Mouse (Mus musculus) right cerebral cortex, postnatal 14 days (tissue): Measurements from ENCODE around the gene Cwf19l1.
A peak's percentile ranks its signal among the peaks of the same experiment; 100 is the strongest.

Experiments used
- DNase-seq: peaks from one replicate; pipeline ENCODE4 v3.0.0; 2022

The Cwf19l1 gene

DNA sequence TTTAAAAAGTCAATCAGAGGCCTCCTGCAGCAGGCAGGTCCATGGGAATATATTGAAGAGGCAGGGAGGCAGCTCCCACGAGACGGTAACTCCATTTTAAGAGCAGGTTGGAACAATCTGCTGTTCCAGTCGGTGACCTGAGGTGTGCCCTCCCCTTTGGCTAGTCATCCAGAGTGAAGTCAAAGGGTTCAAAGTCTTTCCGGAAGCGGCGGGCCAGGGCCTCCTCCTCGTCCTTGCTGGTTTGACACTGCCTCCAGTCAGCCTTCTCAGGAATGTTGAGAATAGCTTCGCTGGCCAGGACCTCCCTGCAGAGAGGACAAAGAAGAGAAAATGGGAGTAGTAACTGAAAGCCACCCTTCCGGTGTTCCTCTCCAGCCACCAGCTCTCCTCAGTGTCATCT is 25.3 kb downstream of the Cwf19l1 start:
- DNase-seq, result no peak

DNA sequence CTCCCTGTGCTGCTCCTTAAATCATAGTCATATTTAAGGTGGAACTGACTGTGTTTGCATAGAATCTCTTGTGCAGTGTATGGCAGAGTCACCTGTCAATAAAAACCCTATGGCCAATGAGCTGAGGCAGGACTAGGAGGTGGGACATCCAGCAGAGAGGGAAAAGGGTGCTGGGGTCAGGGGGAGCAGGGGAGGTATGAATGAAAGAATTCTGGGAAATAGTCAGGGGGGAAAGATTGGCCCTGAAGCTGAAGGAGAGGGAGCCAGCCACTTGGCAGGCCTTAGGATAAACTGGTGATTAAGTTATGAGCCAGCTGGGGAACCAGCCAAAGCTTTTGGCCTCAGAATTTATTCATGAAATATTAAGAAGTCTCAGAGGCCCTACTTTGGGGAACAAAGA is 26.7 kb downstream of the Cwf19l1 start:
- DNase-seq, result no peak

DNA sequence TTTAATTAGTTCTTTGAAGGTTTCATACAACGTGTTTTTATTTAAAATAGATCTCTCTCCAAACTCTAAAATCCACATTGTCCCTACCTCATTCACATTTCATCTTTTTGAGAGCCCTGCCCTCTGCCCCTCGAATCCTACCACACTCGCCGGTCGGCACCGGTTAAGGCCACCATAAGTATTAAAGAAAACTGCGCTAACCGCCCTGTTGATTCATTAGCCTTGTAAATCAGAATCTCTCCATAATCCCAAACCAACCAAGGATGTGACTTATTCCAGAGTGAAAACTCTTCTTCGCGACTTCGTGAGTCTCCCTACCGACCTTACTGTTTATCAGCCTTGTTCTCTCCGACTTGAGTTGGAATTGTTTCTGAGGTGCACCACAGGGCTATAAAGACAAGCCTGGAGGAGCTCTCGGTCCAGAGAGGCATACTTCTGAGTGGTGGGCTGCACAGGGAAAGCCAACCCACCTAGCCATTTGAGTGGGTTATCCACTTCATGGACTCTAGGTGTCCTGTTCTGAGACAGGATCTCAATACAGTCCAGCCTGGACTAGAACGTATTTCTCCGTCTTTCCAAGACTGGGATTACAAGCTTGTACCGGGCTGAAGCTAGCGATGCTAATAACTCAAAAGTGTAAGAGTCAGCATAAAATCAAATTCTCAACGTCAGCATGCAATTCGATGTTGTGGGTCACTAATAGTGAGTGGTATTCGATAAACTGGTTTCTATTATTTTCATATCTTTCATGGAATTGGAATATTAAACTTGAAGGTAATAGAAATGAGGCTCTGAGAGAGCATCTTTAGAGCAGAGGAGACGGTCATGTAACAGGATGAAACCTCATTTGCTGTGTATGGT is 27.8 kb downstream of the Cwf19l1 start:
- no peak for DNase-seq

DNA sequence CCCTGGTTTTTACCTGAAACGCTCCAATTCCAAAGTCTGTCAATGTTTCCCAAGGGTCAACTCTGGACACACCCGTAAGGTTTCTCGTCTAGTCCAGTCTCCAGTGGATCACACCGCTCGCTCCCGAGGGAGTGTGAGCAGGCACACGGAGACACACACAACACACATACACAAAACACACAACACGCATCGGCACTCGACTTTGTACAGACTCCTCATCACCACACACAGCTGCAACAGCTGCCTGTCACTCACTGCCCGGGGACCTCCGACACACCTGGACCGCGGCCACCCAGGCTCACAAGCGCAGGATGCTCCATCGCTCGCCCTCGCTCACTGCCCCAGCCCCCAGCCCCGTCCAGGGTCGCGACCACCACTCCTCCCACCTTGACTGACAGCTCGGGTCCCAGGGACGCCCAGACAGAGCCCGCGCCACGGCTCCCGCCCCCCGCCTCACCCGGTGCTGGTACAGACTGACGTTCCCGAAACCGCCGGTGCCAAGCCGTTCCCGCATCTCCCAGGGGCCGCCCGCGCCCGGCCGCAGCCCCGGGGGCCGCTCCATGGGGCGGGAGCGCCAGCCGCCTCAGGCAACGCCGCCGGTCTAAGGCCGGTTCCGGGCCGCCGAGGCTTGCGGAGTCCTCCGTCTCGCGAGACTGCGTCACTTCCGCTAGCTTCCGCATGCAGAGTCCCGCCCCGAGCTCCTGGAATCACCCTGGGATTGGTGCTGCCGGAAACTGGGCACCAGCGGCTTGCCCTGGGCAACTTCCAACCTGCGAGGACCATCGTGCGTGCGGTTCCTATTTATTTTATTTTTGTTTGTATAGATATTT is 28.6 kb downstream of the Cwf19l1 start, which contains the start of gene Chuk:
TSS of gene Chuk (minus strand) at position 650 of the 830 bp plus-strand sequence.
- DNase-seq, result peak; percentile 97

DNA sequence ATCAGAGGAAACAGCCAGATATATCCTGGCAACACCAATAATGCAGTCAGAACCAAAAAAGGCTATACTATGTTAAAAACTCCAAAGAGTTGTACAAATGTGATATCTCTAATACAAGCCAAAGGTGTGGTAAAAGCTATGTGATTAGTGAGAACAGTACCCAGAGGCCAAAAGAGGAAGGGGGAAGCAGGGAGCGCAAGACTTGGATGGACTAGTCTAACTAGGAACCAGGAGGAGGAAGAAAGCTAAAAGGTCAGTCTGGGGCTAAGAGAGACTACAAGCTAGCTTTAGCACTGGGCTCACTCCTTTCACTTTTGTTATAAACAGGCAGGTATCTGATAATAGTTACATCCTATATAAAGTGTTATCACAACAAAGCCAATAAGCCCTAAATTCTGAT is 31.3 kb downstream of the Cwf19l1 start:
- DNase-seq, result no peak

DNA sequence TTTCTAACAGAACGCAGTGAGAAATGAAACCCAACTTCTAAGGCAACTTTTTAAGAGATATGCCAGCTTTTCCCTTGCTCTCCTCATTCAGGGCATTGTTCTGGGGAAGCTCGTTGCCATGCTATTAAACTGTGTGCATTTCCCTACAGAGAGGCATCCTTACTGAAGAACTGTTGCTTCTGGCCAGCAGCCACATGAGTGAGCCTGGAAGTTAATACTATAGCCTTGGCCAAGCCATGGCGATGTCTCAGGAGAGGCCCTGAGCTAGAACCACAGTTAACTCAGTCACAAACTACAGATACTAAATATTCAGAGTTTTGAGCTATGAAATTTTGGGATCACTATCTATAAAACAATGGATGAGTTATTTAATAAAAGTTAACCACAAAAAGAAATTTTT is 32.7 kb downstream of the Cwf19l1 start:
- no peak for DNase-seq

DNA sequence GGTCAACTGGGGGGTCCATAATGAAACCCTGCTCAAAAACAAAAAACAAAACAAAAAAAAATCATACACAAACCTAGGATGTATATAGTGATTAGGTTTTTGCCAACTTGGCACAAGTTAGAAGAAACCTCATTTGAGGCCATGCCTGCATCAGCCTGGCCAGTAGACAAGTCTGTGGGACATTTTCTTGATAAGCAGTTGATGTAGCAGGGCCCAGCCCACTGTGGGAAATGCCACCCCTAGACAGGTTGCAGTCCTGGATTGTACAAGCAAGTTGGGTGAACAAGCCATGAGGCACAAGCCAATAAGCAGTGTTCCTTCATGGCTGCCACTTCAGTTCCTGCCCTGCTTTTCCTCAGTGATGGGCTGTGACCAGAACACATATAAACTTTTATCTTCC is 34.8 kb downstream of the Cwf19l1 start:
- no peak for DNase-seq

DNA sequence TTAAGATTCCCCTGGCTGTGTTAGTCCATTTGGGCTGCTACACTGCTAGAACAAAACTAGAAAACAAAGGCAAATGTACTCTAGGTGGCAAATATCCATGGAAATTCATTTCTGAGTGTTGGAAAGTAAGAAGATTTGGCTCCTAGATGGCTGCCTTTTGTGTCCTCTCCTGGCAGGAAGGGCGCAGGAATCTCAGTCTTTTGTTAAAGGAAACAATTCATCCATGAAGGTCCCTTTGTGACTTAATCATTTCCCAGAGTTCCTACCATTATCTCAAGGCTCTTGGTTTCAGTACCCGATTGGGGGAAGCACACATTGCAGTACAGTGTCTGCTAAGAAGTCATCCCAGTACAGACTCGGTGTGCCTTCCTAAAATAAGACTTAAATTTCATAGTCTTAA is 49.4 kb downstream of the Cwf19l1 start:
- DNase-seq, result no peak

DNA sequence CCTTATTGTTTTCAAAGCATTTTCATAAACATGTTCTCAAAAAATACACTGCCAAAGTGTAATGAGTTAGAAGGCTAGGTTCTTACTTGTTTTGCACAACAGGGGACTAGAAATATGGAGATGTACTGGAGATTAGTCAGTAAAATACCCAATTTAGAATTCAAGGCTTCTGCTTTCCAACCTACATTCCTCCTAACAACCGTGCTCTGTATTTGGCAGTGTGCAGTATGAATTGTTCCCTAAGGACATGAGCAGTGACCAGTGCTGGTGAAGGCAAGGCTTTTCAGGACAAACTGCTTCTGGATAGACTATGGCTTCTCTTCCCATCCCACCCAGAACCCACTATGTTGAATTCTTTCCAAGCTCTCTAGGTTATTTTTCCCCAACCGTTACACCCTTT is 54.8 kb downstream of the Cwf19l1 start:
- no peak for DNase-seq

DNA sequence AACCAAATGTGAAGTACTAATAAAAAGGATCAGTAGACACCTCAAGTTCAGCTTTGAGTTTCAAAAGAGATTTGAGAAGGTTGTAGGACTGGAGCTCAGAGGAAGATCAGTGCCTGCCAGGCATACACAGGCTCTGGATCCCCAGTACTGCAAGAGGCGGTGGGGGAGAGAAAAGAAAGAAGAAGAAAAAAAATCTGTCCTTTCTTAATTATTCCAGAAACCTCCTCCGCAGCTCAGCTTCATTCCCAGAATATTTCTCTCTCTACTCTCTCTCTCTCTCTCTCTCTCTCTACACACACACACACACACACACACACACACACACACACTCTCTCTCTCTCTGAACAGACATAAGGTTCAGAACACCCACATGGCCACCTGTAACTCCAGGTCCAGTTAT is 55.7 kb downstream of the Cwf19l1 start:
- no peak for DNase-seq

DNA sequence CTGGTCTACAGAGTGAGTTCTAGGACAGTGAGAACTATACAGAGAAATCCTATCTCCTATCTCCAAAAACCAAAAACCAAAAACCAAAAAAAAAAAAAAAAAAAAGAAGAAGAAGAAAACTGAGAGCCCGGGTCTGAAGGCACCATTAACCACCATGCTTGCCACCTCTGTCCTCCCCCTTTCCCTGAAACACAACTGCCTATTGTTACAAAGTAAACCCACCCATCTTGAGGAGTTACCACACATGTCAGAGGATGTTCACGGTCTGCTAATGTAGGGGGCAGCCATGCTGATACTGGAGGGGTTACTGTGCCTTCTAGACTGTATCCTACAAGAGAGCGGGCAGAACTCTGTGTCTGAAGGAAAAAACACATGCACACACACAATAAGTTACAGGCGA is 58.7 kb downstream of the Cwf19l1 start:
- no peak for DNase-seq

DNA sequence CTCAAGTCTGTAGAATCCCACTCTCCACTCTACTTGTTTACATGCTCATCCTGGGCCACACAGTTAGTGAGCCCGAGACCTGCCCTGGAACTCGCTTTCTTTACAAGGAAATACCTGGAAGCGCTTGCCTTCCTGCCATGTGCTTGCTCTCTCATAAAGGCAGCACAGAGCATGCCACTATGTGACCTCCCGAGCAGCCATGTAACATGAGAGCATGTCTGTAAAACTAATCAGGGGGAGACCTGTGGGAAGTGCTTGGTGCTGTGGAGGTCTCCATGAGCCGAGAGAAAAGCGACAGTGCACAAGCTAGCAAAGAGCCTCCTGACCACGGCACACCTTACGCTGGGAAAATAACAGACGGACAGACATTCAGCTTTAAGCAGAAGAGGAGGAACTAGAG is 59.2 kb downstream of the Cwf19l1 start:
- no peak for DNase-seq

DNA sequence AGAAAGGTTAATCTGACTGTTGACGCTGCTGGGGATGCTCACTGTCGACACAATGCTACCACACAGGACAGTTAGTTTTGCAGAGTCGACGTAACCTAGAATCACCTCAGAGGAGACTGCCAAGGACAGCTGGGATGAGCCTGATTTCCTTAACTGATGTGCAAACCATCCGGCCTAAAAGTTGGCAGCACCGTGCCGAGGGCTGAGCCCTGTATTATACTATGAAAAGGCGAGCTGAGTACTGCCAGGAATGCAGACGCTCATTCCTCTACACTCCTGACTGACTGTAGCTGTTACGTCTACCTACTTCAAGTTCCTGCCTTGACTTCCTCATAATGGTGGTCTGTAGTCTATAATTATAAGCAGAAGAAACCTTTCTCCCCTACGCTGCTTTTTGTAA is 60.7 kb downstream of the Cwf19l1 start:
- no peak for DNase-seq

DNA sequence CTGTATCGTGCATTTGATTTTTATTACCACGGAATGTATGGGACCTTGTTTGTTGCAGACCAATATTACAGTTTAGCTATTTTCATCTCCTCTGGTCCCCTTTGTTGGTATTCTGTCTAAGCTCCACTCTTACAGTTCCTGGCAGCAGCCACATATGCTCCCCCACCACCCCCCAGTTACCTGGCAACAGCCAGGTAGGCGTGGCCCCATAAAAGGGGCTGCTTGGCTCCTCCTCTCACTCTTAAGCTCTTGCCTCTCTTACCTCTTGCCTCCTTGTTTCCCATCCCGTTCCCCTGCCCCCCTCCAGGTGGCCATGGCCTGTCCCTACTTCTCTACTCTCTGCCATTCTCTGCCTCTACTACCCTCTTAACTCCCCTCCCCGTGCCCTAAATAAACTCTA is 64.5 kb downstream of the Cwf19l1 start:
- DNase-seq, result peak; percentile 9

DNA sequence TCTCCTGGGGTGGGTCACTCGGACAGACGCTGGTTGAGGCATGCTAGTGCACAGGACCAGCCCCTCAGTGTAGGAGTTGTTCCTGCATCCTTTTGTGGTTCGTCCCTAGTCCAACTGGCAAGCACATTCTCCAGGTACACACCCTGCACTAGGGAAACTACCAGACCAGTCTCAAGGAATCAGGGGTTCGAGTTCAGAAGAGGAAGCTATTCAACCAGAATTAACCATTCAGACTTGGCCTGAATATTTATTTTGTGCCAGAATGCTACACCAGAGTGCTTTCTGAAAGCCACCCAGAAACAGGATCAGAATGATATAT is 65.8 kb downstream of the Cwf19l1 start:
- DNase-seq, result no peak

DNA sequence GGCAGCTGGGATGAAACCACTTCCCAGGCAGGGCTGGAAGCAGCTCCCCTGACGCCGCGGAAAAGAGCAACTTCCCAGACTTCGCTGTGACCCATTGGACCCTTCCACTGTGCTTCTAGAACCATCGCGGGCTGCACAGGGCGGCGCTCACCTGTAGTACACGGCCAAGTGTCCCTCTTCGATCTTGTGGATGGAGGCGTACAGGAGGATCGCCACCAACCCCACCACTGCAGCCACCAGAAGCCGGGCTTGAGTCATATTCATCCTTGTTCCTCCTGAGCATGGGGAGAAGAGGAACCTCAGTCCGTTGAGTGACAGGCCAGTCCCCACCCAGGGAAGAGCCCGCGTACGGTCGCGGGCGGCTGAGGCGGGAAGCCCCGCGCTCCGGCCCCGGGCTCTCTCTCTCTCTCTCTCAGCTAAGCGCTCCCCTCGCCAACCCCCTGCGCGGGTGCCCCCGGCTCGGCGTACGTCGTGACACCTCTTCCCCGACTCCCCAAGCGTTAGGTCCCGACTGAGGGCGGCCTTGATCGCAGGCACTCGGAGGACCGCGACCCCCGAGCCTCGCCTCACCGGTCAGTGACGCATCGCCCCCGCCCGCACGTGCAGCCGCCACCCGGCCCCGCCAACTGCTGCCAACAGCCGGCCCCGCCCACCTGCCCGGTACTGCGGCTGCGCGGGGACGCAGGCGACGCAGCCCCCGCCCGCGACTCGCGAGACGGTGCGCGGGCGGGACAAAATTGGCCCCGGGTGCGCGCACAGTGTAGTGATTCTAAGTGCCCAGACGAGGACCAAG is 66.4 kb downstream of the Cwf19l1 start, which contains the start of gene Erlin1:
TSS of gene Erlin1 (minus strand) at position 665 of the 793 bp plus-strand sequence.
- DNase-seq, result peak; percentile 92

DNA sequence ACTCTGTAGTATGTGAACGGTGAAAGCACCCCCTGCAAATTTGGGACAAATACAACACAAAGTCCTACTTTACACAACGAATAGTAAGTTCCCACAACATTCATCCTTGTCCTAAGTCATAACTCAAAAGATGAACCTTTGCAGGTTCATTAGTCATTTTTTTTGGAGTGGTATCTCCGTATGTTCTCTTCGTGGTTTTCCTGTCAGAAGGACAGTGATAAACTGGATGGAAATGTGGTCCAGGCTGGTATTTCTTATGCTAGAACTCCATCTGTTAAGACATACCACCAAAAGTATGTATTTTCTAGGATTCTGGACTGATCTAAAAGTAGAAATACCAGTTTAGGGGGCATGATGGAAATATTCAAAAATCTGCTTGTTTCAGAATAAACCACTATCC is 67.4 kb downstream of the Cwf19l1 start:
- DNase-seq, result no peak

DNA sequence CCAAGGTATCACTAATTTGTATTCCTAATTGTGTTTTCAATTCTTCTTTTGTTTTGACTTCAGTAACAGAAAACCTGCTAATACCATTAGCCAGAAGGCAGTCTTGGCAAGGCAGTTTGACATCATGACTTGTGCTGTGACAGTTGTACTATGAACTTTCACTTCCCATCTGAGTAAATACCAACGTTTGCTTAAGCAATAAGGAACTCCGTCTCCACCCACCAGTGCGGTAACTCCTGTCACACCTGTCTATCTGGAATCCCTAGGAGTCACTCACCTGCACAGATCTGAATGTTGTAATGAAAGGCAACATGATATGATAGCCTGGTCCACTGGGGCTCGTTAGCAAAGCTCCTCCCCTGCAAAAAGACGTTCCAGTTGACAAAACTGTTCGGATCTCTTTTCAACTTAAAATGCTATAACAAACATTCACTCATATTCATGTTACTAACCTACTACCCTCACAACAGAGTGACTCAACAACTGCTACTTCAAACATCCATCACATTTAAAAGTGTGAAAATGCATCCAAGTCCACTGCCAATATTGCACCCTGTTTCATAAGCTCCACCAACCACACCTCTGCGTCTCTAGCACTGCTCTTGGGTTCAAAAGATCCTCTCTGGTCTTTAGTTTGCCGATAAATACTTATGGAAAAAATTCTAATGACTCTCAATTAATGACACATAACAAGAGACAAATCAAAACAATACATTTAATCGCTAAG is 68.2 kb downstream of the Cwf19l1 start:
- no peak for DNase-seq

DNA sequence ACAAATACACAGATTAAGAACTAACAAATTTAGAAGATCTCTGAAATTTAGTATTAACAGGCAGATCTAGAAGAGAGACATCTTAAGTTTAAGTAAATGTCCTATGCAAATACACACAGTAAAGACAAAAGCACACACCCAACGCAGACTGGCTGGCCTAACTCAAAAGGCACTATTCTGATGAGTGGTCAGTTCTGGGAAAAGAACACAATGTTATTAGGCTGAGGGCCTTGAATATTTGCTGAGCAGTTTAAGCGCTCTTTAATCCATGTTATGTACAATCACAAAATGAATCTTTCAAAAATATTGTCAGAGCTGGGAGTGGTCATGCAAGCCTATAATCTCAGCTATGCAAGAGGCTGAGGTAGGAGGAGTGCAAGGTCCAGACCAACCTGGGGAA is 70.9 kb downstream of the Cwf19l1 start:
- no peak for DNase-seq

DNA sequence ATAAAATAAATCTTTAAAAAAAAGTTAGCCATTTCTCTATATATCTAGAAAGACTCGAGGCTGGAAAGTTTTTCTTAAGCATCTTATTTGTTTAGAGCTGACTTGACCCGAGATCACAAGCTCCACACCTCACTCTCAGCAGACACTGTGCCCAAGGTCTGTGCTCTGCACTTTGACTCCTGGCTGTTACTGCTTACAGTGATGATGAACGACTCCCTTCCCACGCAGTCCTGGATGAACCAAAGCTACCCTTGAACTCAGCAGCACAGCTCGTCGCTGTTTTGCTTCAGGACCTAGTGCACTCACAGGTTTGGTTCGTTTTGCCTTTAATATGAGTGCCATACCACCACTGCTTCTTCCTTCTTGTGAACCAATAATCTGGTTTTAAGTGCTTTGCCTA is 71.9 kb downstream of the Cwf19l1 start:
- no peak for DNase-seq

DNA sequence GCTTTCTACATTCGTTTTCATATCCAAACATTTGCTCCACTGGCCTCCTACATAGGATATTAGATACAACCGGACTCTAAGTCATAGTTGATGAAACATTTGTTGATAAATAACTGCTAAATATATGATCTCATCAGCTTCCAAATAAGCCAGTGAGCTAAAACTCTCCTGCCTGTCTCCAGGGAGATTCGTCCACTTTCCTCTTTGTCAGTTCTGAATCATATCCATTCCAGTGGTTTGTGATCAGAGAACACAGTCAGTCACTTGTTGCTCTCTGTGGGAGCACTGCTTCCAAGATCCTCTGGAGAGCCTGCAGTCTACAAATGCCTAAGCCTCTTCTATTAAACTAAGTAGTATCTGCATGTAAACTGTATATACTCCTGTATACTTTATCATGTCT is 75.5 kb downstream of the Cwf19l1 start:
- DNase-seq, result no peak
